Mouse (Mus musculus): ENCODE results near the gene Ncam2. TPM values are rescaled to one million over a fixed set of nuclear protein-coding genes. Genes with fewer than 3 reads are reported as not detected.
A peak's percentile ranks its signal among the peaks of the same experiment; 100 is the strongest.

Ncam2 gene
- total RNA-seq (2021) = not detected
- long read RNA-seq, experiment 1 = 0 reads
- long read RNA-seq, experiment 2 = 0 reads

DNA sequence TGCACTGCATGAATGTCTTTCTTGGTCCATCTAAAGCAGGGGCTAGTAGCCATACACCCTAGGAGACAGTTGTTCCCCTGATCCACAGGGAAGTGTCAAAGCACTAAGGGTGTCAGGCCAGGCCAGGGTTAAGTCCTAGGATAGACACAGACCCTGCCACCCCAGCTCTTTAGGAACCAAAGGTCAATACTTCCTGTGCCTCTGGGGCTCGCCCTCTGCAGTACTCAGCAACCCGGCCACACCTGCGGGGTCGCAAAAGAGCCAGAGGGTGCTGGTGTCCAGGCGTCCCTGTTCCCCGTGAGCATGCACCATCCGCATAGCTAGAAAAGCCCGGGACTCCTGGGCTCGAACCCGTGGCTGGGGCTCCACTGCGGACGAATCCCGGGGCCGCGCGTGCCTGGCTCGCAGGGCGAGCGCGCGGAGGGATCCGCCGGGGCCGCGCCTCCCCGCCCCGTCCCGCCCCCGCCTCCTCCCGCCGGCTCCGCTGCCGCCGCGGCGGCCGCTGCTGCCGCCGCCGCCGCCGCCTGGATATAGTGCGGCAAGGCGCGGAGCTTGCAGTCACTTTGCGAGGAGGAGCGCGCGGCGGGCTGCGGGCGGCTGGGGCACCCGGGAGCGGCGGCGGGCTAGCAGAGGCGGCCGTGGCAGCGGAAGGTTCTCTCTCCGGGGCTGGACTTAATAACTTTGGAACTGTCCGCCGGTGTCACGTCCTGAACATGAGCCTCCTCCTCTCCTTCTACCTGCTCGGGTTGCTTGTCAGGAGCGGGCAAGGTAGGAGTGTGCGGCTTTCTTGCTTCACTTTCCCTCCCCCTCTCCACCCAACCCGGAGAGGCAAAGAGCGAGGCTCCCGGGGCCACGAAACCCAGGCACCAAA lies at the start of gene Ncam2:
Gene Ncam2 (plus strand): TSS at position 497 of the 871 bp plus-strand sequence.
- no peak for TF ChIP-seq CTCF (IDR thresholded peaks at IDR 0.05)
- intact Hi-C loops (cut with DNase I) = no loop called here
- peak; percentile 66 for DNase-seq

DNA sequence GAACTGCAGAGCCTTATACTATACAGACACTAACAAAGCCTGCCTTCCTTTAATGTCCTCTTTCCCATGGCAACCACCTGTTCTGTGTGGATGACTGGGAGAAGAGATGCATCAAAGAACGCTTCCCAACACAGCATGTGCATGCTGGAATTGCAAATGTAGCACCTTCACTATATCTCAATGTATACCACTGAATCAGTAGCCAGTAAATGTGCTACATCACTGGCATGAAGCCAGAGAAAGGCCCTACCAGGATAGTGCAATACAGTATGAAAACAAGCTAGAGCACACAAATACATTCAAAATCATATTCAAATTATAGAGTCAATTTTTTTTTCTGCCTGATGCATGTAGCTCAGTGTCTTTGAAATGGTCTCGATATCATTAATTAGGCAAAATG lies 29.7 kb upstream of the Ncam2 start:
- no peak overlapping the region for H3K4me3 ChIP-seq
- intact Hi-C loops (cut with DNase I) = no loop called here
- no peak for DNase-seq
- H3K27ac ChIP-seq = no peak overlapping the region
- no peak for TF ChIP-seq CTCF (IDR thresholded peaks at IDR 0.05)

More for the DNA sequence above, at the start of gene Ncam2:
- Histone ChIP-seq H3K4me3 (peak within 1 kb of the TSS; percentile 74), H3K27ac (no peak within 1 kb of the TSS)

DNA sequence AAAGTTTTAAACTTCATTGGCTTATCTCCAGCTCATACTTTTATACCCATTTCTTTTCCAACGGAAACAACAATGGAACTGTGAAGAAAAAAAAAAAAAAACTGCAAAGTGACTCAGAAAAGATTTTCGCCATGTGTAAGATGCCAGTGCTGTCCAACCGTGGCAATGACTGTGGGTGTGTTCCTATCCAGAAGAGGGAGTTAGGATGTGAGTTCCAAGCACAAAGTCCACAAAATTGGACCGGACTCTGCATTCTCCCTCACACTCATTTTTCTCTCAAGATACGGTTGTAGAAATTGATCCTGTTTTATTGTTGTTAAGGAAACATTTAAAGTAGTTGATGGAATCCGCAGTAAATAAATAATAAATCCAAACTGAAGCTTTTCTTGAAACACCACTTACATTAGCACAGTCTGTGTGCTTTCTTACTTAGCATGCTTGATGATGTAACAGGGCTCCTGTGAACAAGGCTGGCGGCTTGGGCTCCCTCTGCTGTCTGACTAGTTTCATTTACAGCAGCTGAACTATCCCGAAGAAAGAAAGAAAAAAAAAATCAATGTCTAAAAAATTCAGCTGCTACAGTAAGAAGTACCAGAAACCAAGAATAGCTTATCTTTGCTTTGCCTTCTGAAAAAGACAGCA lies 25.1 kb upstream of the Ncam2 start:
- no peak overlapping the region for H3K27ac ChIP-seq
- no peak overlapping the region for H3K4me3 ChIP-seq
- peak; percentile 26 for DNase-seq
- intact Hi-C loops (cut with DNase I) = no loop called here
- TF ChIP-seq CTCF (IDR thresholded peaks at IDR 0.05) = peak; percentile 35

DNA sequence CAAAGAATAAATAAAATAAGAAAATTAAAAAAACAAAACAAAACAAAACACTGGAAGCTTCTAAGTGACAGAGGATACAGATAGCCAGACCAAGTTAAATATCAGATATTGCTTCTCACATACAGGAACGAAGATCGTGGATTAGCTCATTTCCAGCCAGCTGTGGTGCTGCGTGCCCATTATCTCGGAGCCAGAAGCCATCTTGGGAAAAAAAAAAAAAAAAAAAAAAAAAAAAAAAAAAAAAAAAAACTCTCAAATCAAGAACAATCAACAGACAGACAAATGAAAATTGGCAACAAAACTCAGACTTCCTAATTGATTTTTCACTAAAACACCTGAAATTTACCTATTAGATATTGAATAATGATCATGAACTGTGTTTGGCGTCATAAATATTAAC lies 20.7 kb upstream of the Ncam2 start:
- no peak overlapping the region for H3K4me3 ChIP-seq
- no peak for DNase-seq
- intact Hi-C loops (cut with DNase I) = no loop called here
- no peak for TF ChIP-seq CTCF (IDR thresholded peaks at IDR 0.05)
- no peak overlapping the region for H3K27ac ChIP-seq

DNA sequence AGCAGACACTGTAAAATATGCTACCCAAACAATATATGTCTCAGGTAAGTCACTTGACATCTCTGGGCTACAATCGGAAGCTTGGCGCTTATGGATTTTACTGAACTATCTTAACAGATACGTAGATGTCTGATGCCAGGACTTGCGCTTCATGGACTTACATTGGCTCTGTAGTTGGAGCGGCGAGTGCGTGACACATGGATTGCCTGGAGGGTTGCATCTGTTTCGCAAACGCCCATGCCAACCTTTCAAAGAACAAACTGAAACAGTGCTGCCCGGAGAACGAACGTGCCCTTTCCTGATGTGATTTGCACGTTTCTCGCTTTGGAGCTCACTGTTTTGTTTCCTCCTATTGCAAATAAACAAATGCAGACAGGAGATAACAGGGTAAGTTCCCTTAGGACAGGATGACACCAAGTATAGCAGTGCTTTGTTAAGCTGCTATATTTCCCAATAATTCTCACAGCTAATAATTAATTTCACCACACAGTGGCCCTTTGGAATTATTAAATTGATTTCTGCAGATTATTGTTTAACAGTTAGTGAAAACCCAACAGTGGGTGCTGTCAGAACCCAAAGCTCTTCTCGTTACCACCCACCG lies 12.8 kb upstream of the Ncam2 start:
- Histone ChIP-seq H3K27ac (no peak overlapping the region), H3K4me3 (no peak overlapping the region)
- TF ChIP-seq CTCF (IDR thresholded peaks at IDR 0.05) = no peak
- no peak for DNase-seq
- intact Hi-C loops (cut with DNase I) = no loop called here

DNA sequence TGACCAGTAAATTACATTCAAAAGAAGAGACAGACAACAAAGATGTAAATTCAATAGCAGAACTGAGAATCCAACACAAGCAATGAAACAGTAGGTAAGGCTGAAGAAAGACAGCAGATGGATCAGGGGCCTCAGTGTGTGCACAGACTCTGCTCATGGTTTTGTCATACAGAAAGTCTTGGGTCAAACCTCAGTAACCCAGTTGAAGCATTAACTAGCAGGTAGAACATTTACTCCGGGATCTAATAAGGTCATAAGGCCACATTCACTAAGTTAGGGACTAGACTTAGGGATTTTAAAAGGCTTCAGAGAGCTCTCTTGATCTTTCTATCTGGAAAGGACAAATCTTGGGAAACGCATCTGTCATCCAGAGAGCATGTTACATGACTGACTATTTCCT lies 8.9 kb upstream of the Ncam2 start:
- intact Hi-C loops (cut with DNase I) = no loop called here
- TF ChIP-seq CTCF (IDR thresholded peaks at IDR 0.05) = no peak
- DNase-seq = no peak
- no peak overlapping the region for H3K4me3 ChIP-seq
- H3K27ac ChIP-seq = no peak overlapping the region

DNA sequence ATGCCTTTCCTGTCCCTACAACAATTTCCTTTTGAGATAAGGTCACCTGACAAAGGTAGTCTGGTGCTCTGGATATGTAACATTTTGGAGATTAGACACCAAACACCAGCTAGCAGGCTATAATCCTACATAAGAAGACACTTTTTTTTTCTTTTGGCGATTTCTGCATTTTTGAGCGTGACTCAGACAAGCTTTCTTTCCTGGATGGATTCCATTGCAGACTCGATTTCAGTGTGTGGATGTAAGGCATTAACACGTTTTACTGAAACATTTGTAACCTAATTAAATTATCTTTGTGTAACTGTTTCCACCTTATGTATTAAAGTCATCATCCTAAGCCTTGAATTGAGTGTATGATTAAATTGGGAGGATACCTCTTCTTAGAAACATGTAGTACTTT lies 7.9 kb upstream of the Ncam2 start:
- intact Hi-C loops (cut with DNase I) = no loop called here
- Histone ChIP-seq H3K27ac (no peak overlapping the region), H3K4me3 (no peak overlapping the region)
- no peak for TF ChIP-seq CTCF (IDR thresholded peaks at IDR 0.05)
- DNase-seq = no peak

DNA sequence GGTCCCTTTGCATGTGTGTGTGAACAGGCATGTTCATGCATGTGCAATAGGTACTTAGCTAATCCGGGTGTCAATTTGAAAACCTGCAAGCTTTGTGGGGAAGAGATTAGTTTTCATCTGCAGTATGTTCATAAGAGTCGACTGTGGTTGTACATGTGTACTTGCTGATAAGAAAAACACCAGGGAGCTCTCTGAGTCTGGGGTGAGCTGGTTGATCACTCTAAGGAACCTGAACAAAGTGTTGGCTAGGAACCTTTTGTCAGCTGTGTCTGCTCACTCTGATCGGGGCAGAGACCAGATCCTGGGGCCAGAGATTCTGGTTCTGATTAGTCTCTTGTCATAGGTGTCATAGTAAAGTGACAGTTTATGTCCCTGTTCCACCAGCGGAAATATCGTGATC lies 1.0 kb upstream of the Ncam2 start:
- intact Hi-C loops (cut with DNase I) = no loop called here
- DNase-seq = no peak

DNA sequence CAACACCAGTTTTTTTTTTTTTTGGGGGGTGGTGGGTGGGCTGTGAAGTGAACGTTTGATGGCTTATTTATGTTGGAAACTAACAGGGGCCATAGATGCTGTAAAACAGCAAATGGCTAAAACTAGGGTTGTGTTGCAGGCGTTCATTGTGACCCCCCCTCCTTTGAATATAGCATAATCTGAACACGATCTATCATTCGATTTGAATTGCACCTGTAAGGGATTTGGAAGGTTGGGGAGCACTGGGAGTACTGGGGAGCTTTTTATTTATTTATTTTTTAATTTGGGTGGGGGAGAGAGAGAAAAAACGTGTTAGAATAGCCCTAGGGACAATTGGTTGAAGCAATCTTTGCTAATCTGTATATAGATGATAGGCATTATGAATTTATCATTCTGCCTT lies 974 bp downstream of the Ncam2 start:
- DNase-seq = no peak
- TF ChIP-seq CTCF (IDR thresholded peaks at IDR 0.05) = no peak
- intact Hi-C loops (cut with DNase I) = no loop called here
- H3K27ac ChIP-seq = no peak overlapping the region
- H3K4me3 ChIP-seq = no peak overlapping the region

More for the DNA sequence above, 1.0 kb upstream of the Ncam2 start:
- H3K4me3 ChIP-seq = no peak overlapping the region
- no peak for TF ChIP-seq CTCF (IDR thresholded peaks at IDR 0.05)
- H3K27ac ChIP-seq = no peak overlapping the region

DNA sequence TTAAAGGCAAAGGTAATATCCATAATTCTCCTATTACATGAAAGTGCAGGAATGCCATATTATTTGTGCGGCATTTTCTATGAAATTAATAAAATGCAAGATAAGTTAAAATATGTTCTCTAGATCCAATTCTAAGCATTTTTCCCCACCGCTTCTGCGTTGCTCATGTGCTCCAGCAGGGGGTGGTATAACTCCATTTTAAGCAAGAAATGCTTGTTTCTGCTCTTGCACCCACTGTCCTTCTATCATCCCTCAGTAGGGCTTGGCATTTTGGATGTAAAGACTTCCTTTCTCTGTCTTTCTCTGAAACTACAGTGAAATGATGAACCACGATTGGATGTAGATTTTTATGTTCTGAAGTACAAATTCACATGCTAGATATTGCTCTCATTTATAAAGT lies 1.5 kb downstream of the Ncam2 start:
- intact Hi-C loops (cut with DNase I) = no loop called here

DNA sequence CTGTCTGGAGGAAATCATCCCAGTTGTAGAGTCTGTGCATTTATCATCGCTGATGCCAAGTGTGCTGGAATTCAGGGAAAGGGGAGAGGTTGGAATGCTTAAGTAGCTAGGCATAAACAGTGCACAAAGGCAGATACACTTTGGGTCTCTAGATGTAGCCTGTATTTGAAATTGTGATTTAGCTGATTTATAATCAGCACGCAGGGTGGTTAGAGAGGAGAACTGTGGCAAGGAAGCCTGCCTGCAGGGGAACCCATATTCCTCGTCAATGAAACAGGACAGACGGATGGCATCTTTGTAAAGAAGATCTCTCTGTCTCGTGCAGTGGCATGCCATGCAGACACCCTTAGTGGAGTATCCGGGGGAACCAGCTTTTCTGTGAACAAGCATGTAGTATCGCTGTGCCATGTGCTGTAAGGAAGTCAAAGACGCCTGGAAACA lies 2.2 kb downstream of the Ncam2 start:
- TF ChIP-seq CTCF (IDR thresholded peaks at IDR 0.05) = no peak
- intact Hi-C loops (cut with DNase I) = no loop called here
- Histone ChIP-seq H3K4me3 (no peak overlapping the region), H3K27ac (no peak overlapping the region)
- DNase-seq = no peak

More for the DNA sequence above, 1.5 kb downstream of the Ncam2 start:
- DNase-seq = no peak
- TF ChIP-seq CTCF (IDR thresholded peaks at IDR 0.05) = peak; percentile 70
- Histone ChIP-seq H3K4me3 (no peak overlapping the region), H3K27ac (no peak overlapping the region)

DNA sequence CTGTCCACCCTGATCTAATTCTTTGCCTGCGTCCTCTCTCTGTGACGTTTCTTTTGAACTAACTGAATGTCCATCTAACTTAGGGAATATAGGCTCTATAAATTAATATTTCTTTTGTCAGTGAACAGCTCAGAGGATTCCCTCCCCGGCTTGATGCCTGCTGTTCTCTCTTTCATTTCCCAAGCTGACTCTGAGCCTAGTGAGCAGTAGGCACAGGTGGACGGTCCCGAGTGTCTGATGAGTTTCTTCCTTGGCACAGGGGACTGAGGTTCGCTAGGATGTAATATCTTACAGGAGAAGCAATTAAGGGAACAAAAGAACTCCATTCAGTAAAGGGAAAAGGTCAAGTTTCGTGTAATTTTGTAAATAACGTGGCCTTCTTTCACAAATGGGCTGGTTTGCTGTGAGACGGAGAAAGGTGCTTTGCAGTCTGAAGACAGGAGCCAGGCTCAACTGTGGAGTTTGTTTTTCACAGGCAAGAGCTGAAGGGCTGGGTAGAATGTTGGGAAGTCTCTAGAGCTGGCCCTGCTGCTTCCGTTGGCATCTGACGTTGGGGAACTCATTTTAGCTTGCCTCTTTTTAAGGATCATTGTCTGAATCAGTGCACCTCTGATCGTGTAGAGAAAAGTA lies 4.0 kb downstream of the Ncam2 start:
- DNase-seq = no peak
- Histone ChIP-seq H3K27ac (no peak overlapping the region), H3K4me3 (no peak overlapping the region)
- intact Hi-C loops (cut with DNase I) = no loop called here
- no peak for TF ChIP-seq CTCF (IDR thresholded peaks at IDR 0.05)

DNA sequence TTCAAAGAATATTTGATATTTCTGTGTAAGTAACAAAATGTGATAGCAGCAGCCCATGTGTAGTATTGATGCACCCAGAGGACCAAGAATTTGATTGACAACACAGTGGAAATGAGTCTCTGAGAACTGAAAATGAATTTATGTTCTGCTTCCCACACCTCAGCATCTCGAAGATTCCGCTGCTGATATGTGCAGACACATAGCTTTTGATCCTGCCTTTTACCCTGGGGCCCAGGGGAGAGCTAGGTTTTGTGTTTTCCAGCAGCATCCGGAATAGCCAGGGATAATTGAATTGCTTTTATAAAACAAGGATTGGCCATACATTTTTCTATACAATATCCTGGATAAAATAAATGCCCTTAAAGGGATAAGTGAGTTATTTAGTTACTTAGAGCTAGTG lies 20.7 kb downstream of the Ncam2 start:
- intact Hi-C loops (cut with DNase I) = no loop called here
- DNase-seq = no peak
- Histone ChIP-seq H3K4me3 (no peak overlapping the region), H3K27ac (no peak overlapping the region)
- TF ChIP-seq CTCF (IDR thresholded peaks at IDR 0.05) = no peak
